Mouse (Mus musculus) testis, adult 2 months (tissue): Measurements from ENCODE around the gene Pcp4l1.

Source experiments
- CTCF ChIP-seq: fragments of 200-500 bp; IDR thresholded peaks from 2 replicates; pipeline ENCODE4 v1.5.1; 2012; ENCODE audit warnings: low read depth, mild to moderate bottlenecking, inconsistent platforms, low read length, moderate library complexity; ENCODE audit not compliant: control insufficient read depth, insufficient read depth, insufficient replicate concordance
- POLR2A ChIP-seq: fragments of 200-500 bp; IDR thresholded peaks from 2 replicates; pipeline ENCODE4 v1.6.1; 2012; ENCODE audit warnings: low read depth, mild to moderate bottlenecking, inconsistent platforms, low read length, moderate library complexity; ENCODE audit not compliant: control insufficient read depth

GRCm38 (mm10) chr1:171240911-171241310 is 44.8 kb upstream of the Pcp4l1 start:
- TF ChIP-seq POLR2A (no peak), CTCF (no peak)
